ENCODE assay signal across 14 mouse cellular contexts in the genomic region with DNA sequence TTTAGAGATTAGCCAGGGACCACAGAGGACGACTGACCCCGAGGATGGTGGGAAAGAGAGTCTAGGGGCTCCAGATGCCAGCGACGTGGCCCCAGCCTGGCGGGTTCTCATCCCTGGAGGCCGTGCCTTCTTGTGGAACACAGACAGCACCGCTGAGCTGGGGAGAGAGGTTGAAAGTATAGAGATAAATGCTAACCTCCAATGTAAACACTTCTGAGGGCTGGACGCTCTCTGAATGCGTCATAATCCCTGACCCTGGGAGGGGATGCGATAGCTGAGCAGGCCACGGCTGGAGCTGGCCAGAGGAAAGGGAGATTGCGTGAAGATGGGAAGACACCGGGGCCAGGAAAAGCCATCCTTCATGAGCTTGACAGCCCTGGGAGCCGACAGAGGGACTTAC.
DNase-seq lines count a peak whose midpoint lies in the region; ATAC-seq and TF ChIP-seq lines count a peak whose summit lies in the region.
"Had no signal": no experiment of that assay in that cellular context is flagged by ENCODE, and none has a peak within 500 bp of the region (broad histone marks: within the 10 kb centered on the region; RNA-seq: fewer than 3 reads in every experiment).

No protein-coding gene starts in this region.

- H3K27ac ChIP-seq in heart, embryonic 13.5 days (replicated peaks), result peak overlapping the region; percentile 56
- no peak overlapping the region for H3K27ac ChIP-seq in lung, embryonic 16.5 days (ENCODE audit: low read length)
- no peak overlapping the region for H3K27ac ChIP-seq in embryonic facial prominence, embryonic 10.5 days (replicated peaks)
- H3K27ac ChIP-seq in limb, embryonic 15.5 days, result no peak overlapping the region
- H3K27ac ChIP-seq in hindbrain, postnatal 0 days, result no peak overlapping the region
- H3K27ac ChIP-seq: liver, embryonic 12.5 days had no signal

- DNase-seq in heart, postnatal 4 days, result no peak
- no peak for DNase-seq in lung, adult 18-20 months
- DNase-seq in embryonic facial prominence, embryonic 10.5 days (ENCODE audit: low spot score), result peak; percentile 32
- no peak for DNase-seq in hindbrain, postnatal 0 days (ENCODE audit: low spot score)
- DNase-seq: kidney, adult 2 months; layer of hippocampus, postnatal 36 days; right cerebral cortex, postnatal 25 days; thymus, adult 18-20 months had no signal

- peak overlapping the region; percentile 29 for H3K4me3 ChIP-seq in heart, embryonic 13.5 days
- no peak overlapping the region; the same call in 1 of the 2 replicates for H3K4me3 ChIP-seq in lung, embryonic 16.5 days (ENCODE audit: low read length)
- H3K4me3 ChIP-seq in embryonic facial prominence, embryonic 10.5 days, result 0 out of 2 replicates have a peak overlapping the region, but pooled peaks have one; percentile 4
- H3K4me3 ChIP-seq in limb, embryonic 15.5 days, result no peak overlapping the region
- H3K4me3 ChIP-seq in hindbrain, postnatal 0 days (ENCODE audit: low read length), result no peak overlapping the region
- H3K4me3 ChIP-seq: liver, embryonic 12.5 days had no signal

- no peaks in the 10 kb centered on the region for H3K36me3 ChIP-seq in heart, embryonic 13.5 days
- no peaks in the 10 kb centered on the region for H3K36me3 ChIP-seq in lung, embryonic 16.5 days (ENCODE audit: control insufficient read depth, insufficient read depth, low read length)
- no peaks in the 10 kb centered on the region for H3K36me3 ChIP-seq in embryonic facial prominence, embryonic 10.5 days (replicated peaks)
- H3K36me3 ChIP-seq in limb, embryonic 15.5 days, result no peaks in the 10 kb centered on the region
- no peaks in the 10 kb centered on the region for H3K36me3 ChIP-seq in hindbrain, postnatal 0 days (ENCODE audit: insufficient read depth, low read length)
- H3K36me3 ChIP-seq: liver, embryonic 12.5 days had no signal

- ATAC-seq in heart, embryonic 13.5 days (ENCODE audit: extremely low read depth, insufficient number of reproducible peaks, low FRiP score, low TSS enrichment), result peak; percentile 55; the same call in 1 of the 2 replicates
- ATAC-seq in lung, embryonic 16.5 days (ENCODE audit: low read depth), result no peak
- ATAC-seq in limb, embryonic 15.5 days (ENCODE audit: insufficient number of reproducible peaks, low FRiP score, low TSS enrichment, low read depth), result 0 out of 2 replicates have a peak, but pooled peaks have one; percentile 37
- no peak for ATAC-seq in cerebellum, adult (ENCODE audit: insufficient number of reproducible peaks, low FRiP score, low TSS enrichment)
- ATAC-seq in hindbrain, postnatal 0 days, result no peak
- ATAC-seq: forebrain, embryonic 16.5 days; liver, embryonic 12.5 days had no signal

- H3K4me2 ChIP-seq in heart, embryonic 13.5 days, result peak overlapping the region; percentile 56
- H3K4me2 ChIP-seq in lung, embryonic 16.5 days (ENCODE audit: low read depth, low read length), result peak overlapping the region; percentile 42
- H3K4me2 ChIP-seq in limb, embryonic 15.5 days, result no peak overlapping the region
- no peak overlapping the region for H3K4me2 ChIP-seq in hindbrain, postnatal 0 days (ENCODE audit: low read depth, low read length)
- H3K4me2 ChIP-seq: liver, embryonic 12.5 days had no signal

- 10% methylated on average over 14 of the region's 14 CpGs for WGBS in heart, embryonic 13.5 days
- 8% methylated on average over 14 of the region's 14 CpGs for WGBS in lung, embryonic 16.5 days
- 36% methylated on average over 14 of the region's 14 CpGs for WGBS in embryonic facial prominence, embryonic 10.5 days
- WGBS in limb, embryonic 15.5 days, result 21% methylated on average over 14 of the region's 14 CpGs
- WGBS in hindbrain, postnatal 0 days, result 48% methylated on average over 14 of the region's 14 CpGs

- H3K27me3 ChIP-seq in heart, embryonic 13.5 days (replicated peaks), result no peaks in the 10 kb centered on the region
- H3K27me3 ChIP-seq in lung, embryonic 16.5 days (ENCODE audit: control insufficient read depth, insufficient read depth, low read depth, low read length), result no peaks in the 10 kb centered on the region; the same call in none of the 2 replicates
- H3K27me3 ChIP-seq in embryonic facial prominence, embryonic 10.5 days (replicated peaks; ENCODE audit: low read depth, poor library complexity, severe bottlenecking), result 0 out of 2 replicates have a peak, but pooled peaks cover 5% of the 10 kb centered on the region
- H3K27me3 ChIP-seq in limb, embryonic 15.5 days, result peaks cover 9% of the 10 kb centered on the region; the same call in 1 of the 2 replicates
- no peaks in the 10 kb centered on the region for H3K27me3 ChIP-seq in hindbrain, postnatal 0 days (ENCODE audit: insufficient read depth, low read length)

- TF ChIP-seq CTCF in hindbrain, postnatal 0 days (IDR thresholded peaks at IDR 0.05; ENCODE audit: low read depth), result no peak

- no peaks in the 10 kb centered on the region for H3K9me3 ChIP-seq in heart, embryonic 13.5 days
- H3K9me3 ChIP-seq in lung, embryonic 16.5 days (ENCODE audit: control insufficient read depth, low read length), result no peaks in the 10 kb centered on the region
- no peaks in the 10 kb centered on the region for H3K9me3 ChIP-seq in embryonic facial prominence, embryonic 10.5 days
- no peaks in the 10 kb centered on the region for H3K9me3 ChIP-seq in limb, embryonic 15.5 days
- H3K9me3 ChIP-seq in hindbrain, postnatal 0 days (ENCODE audit: low read length), result no peaks in the 10 kb centered on the region
- H3K9me3 ChIP-seq: liver, embryonic 12.5 days had no signal

- peak overlapping the region; percentile 67 for H3K9ac ChIP-seq in heart, embryonic 13.5 days
- H3K9ac ChIP-seq in lung, embryonic 16.5 days (ENCODE audit: low read length), result peak overlapping the region; percentile 30
- H3K9ac ChIP-seq in limb, embryonic 15.5 days, result no peak overlapping the region
- H3K9ac ChIP-seq in hindbrain, postnatal 0 days (replicated peaks; ENCODE audit: low read length), result no peak overlapping the region
- H3K9ac ChIP-seq: liver, embryonic 12.5 days had no signal

- H3K4me1 ChIP-seq in heart, embryonic 13.5 days, result peaks cover 7% of the 10 kb centered on the region
- H3K4me1 ChIP-seq in lung, embryonic 16.5 days (replicated peaks; ENCODE audit: control insufficient read depth, insufficient read depth, low read length), result peaks cover 10% of the 10 kb centered on the region
- H3K4me1 ChIP-seq in embryonic facial prominence, embryonic 10.5 days, result peaks cover 27% of the 10 kb centered on the region
- peaks cover 25% of the 10 kb centered on the region for H3K4me1 ChIP-seq in limb, embryonic 15.5 days
- no peaks in the 10 kb centered on the region for H3K4me1 ChIP-seq in hindbrain, postnatal 0 days (ENCODE audit: insufficient read depth, low read length)
- H3K4me1 ChIP-seq: liver, embryonic 12.5 days had no signal

Comparison
In these comparisons a context has a peak if more than half of its experiments do, and no peak if none do; other contexts are left out.
1. ATAC-seq: peak in heart, embryonic 13.5 days (single experiment) and limb, embryonic 15.5 days (single experiment); none in lung, embryonic 16.5 days (single experiment), cerebellum, adult (single experiment) and hindbrain, postnatal 0 days (single experiment).
2. H3K4me2 ChIP-seq: peak in heart, embryonic 13.5 days (single experiment) and lung, embryonic 16.5 days (single experiment); none in limb, embryonic 15.5 days (single experiment) and hindbrain, postnatal 0 days (single experiment).
3. H3K4me3 ChIP-seq: peak in heart, embryonic 13.5 days (single experiment) and embryonic facial prominence, embryonic 10.5 days (single experiment); none in lung, embryonic 16.5 days (single experiment), limb, embryonic 15.5 days (single experiment) and hindbrain, postnatal 0 days (single experiment).
4. H3K9ac ChIP-seq: peak in heart, embryonic 13.5 days (single experiment) and lung, embryonic 16.5 days (single experiment); none in limb, embryonic 15.5 days (single experiment) and hindbrain, postnatal 0 days (single experiment).